Mouse (Mus musculus) activated CD4-positive, CD25-positive, alpha-beta regulatory T cell, adult 4 months (primary cell): ENCODE measurements around the gene Ctns. TPM values are rescaled to one million over a fixed set of nuclear protein-coding genes. Genes with fewer than 3 reads are reported as not detected.
A peak's percentile ranks its signal among the peaks of the same experiment; 100 is the strongest.

ENCODE experiments used
- ATAC-seq: one replicate; pipeline ENCODE4 v1.8.0; 2017
- polyA plus RNA-seq, 2 experiments: library from polyadenylated mRNA; unstranded; fragments of 100-300 nt; shearing (Covaris generic); gene quantifications; one replicate each; pipeline ENCODE4 v1.2.1; 2017

The Ctns gene
- polyA plus RNA-seq, 2 experiments from 2014 or later: 8.6 to 8.9 TPM

- no peak for ATAC-seq
Measured at GRCm38 (mm10) chr11:73137116-73137515, 61.7 kb downstream of the Ctns start.

- ATAC-seq: peak; percentile 30
Measured at GRCm38 (mm10) chr11:73136587-73136986, 62.3 kb downstream of the Ctns start.

GRCm38 (mm10) chr11:73134222-73134621 lies 64.6 kb downstream of the Ctns start:
- ATAC-seq: no peak

Other genes starting within 250 kb of the Ctns start
- 10 to 100 TPM; 66.1 to 93.0 TPM for gene Atp2a3, start 237.9 kb downstream of the Ctns start, polyA plus RNA-seq
- under 1 TPM in 1 of 2 experiments, not detected in 1; 0.42 TPM for gene P2rx1, start 199.9 kb downstream of the Ctns start, polyA plus RNA-seq
- gene Camkk1, start 180.0 kb downstream of the Ctns start, polyA plus RNA-seq: 1 to 10 TPM; 2.4 to 2.6 TPM
- 10 to 100 TPM; 14.3 to 16.8 TPM for gene Ncbp3, start 151.3 kb downstream of the Ctns start, polyA plus RNA-seq
- gene Itgae, start 108.5 kb downstream of the Ctns start, polyA plus RNA-seq: 100 to 1,000 TPM in 1 of 2 experiments, 10 to 100 TPM in 1; 94.7 to 118 TPM
- 1 to 10 TPM; 8.6 to 8.7 TPM for gene Haspin, start 60.7 kb downstream of the Ctns start, polyA plus RNA-seq
- gene P2rx5, start 38.6 kb downstream of the Ctns start, polyA plus RNA-seq: under 1 TPM in 1 of 2 experiments, not detected in 1; 0.19 TPM
- 10 to 100 TPM; 50.2 to 65.2 TPM for gene Emc6, start 22.0 kb downstream of the Ctns start, polyA plus RNA-seq
- gene Tax1bp3, start 22.0 kb downstream of the Ctns start, polyA plus RNA-seq: 10 to 100 TPM; 20.6 to 28.4 TPM
- 1 to 10 TPM; 2.7 to 2.8 TPM for gene Shpk, start 418 bp upstream of the Ctns start, polyA plus RNA-seq
- gene Trpv1, start 35.2 kb upstream of the Ctns start, polyA plus RNA-seq: not detected
- gene Trpv3, start 68.3 kb upstream of the Ctns start, polyA plus RNA-seq: under 1 TPM in 1 of 2 experiments, not detected in 1; 0.09 TPM
- under 1 TPM in 1 of 2 experiments, not detected in 1; 0.08 TPM for gene Aspa, start 130.6 kb upstream of the Ctns start, polyA plus RNA-seq
- not detected for gene Gm49340, start 130.7 kb upstream of the Ctns start, polyA plus RNA-seq
- not detected for gene Spata22, start 130.7 kb upstream of the Ctns start, polyA plus RNA-seq
- not detected for gene Olfr20, start 151.7 kb upstream of the Ctns start, polyA plus RNA-seq
- not detected for gene Olfr376, start 172.2 kb upstream of the Ctns start, polyA plus RNA-seq
- gene Olfr1, start 200.6 kb upstream of the Ctns start, polyA plus RNA-seq: not detected
- gene Olfr378, start 229.4 kb upstream of the Ctns start, polyA plus RNA-seq: not detected